ENCODE assay signal across 7 mouse cellular contexts in the genomic region with DNA sequence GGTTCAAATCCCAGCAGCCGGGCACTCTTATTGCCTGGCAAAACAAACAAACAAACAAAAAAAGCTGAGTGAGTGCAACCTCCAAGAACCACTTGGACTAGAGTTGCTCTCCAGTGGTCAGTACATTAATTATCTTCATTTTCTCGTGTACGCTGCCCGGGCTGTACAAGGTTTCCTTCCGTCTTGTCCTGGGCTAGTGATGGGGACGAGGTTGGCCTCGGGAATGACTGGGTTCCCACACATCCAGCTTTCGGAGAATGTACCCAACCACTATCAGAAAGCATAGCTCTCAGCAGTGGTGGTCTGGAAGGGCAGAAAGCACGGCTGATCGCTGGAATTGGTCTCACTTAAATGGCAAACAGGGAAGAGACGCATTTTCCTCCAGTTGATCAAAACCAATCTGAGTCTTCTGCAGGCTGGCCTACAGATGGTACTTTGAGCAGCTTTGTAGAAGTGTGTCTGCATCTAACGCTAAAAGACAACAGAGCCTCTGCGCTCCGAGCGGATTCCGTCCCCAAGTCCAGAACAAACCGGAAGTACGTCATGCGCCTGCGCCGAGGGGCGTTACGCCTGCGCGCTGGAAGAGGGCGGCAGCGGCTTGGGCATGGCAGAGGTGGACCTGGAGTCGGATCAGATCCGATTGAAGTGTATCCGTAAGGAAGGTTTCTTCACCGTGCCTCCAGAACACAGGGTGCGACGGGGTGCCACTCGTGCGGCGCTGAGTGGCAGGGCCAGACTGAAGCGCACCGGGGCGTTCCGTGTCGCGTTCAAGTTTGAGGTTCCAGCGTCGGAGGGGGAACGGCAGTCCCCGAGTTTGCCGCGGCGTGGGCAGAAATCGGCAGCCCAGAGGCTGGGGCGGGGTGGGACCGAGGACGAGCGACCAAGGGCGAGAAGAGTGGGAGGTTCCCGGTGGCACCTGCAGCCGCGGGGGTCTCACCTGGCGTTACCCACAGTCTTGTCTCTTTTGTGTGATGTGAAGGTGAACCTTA. TPM values are rescaled to one million over a fixed set of nuclear protein-coding genes. Genes with fewer than 3 reads are reported as not detected.
A peak's percentile ranks its signal among the peaks of the same experiment; 100 is the strongest.
DNase-seq lines count a peak whose midpoint lies in the region; ATAC-seq lines count a peak whose summit lies in the region.

A gene (plus strand): TSS at position 565 of the 989 bp plus-strand sequence.

- peaks cover 16% of the 10 kb centered on the region for H3K4me1 ChIP-seq in embryonic facial prominence, embryonic 10.5 days
- peaks cover 18% of the 10 kb centered on the region for H3K4me1 ChIP-seq in limb, embryonic 10.5 days
- H3K4me1 ChIP-seq in midbrain, embryonic 13.5 days (replicated peaks): peaks cover 21% of the 10 kb centered on the region

- peak within 1 kb of the TSS; percentile 88 for H3K4me2 ChIP-seq in midbrain, embryonic 13.5 days (replicated peaks)

- H3K27me3 ChIP-seq in embryonic facial prominence, embryonic 10.5 days (replicated peaks; ENCODE audit: low read depth, poor library complexity, severe bottlenecking): no peaks in the 10 kb centered on the region
- H3K27me3 ChIP-seq in limb, embryonic 10.5 days (ENCODE audit: low read depth, poor library complexity, severe bottlenecking): no peaks in the 10 kb centered on the region
- no peaks in the 10 kb centered on the region for H3K27me3 ChIP-seq in midbrain, embryonic 13.5 days

- H3K9me3 ChIP-seq in embryonic facial prominence, embryonic 10.5 days: no peaks in the 10 kb centered on the region
- no peaks in the 10 kb centered on the region for H3K9me3 ChIP-seq in limb, embryonic 10.5 days (replicated peaks)
- no peaks in the 10 kb centered on the region for H3K9me3 ChIP-seq in midbrain, embryonic 13.5 days

- peak within 1 kb of the TSS; percentile 85 for H3K27ac ChIP-seq in embryonic facial prominence, embryonic 10.5 days (replicated peaks)
- H3K27ac ChIP-seq in limb, embryonic 10.5 days: peak within 1 kb of the TSS; percentile 84
- H3K27ac ChIP-seq in midbrain, embryonic 13.5 days: peak within 1 kb of the TSS; percentile 87

- peak; percentile 97 for DNase-seq in adrenal gland, postnatal 10 days
- DNase-seq in embryonic facial prominence, embryonic 10.5 days (ENCODE audit: low spot score): peak; percentile 95
- DNase-seq in kidney, adult 11 months: peak; percentile 89
- peak; percentile 96 for DNase-seq in limb, embryonic 10.5 days (ENCODE audit: low spot score)
- DNase-seq in spleen, adult 12 weeks (ENCODE audit: low spot score): peak; percentile 89

- peak within 1 kb of the TSS; percentile 87 for H3K9ac ChIP-seq in midbrain, embryonic 13.5 days (replicated peaks)

- WGBS in embryonic facial prominence, embryonic 10.5 days: 4% methylated on average over 59 of the region's 59 CpGs
- WGBS in limb, embryonic 10.5 days: 4% methylated on average over 59 of the region's 59 CpGs
- 4% methylated on average over 59 of the region's 59 CpGs for whole genome bisulfite sequencing in midbrain, embryonic 13.5 days

- ATAC-seq in granulocyte monocyte progenitor cell, adult 5-6 weeks (replicated peaks; ENCODE audit: poor library complexity, severe bottlenecking): peak; percentile 94
- peak; percentile 93 for ATAC-seq in midbrain, embryonic 13.5 days

- H3K36me3 ChIP-seq in embryonic facial prominence, embryonic 10.5 days (replicated peaks): peaks cover 33% of the 10 kb centered on the region
- peaks cover 35% of the 10 kb centered on the region for H3K36me3 ChIP-seq in limb, embryonic 10.5 days
- H3K36me3 ChIP-seq in midbrain, embryonic 13.5 days: peaks cover 30% of the 10 kb centered on the region

- H3K4me3 ChIP-seq in embryonic facial prominence, embryonic 10.5 days: peak within 1 kb of the TSS; percentile 72
- peak within 1 kb of the TSS; percentile 93 for H3K4me3 ChIP-seq in limb, embryonic 10.5 days
- peak within 1 kb of the TSS; percentile 76 for H3K4me3 ChIP-seq in midbrain, embryonic 13.5 days (replicated peaks)

RNA-seq across cellular contexts. Expression of the gene that starts here (rescaled TPM):
- total RNA-seq in adrenal gland, postnatal 10 days (2021): 10 to 100 TPM; 43.6 to 56.7 TPM
- 35.1 and 36.4 TPM in 2 replicates for polyA plus RNA-seq in embryonic facial prominence, embryonic 10.5 days (2016; fragmentation: Nextera tagmentation; extraction: Ambion mirVana)
- 26.7 and 54.5 TPM in 2 replicates for total RNA-seq in granulocyte monocyte progenitor cell, adult 5-6 weeks (2014; fragmentation: Nextera tagmentation)
- 39.4 and 39.9 TPM in 2 replicates for total RNA-seq in granulocyte monocyte progenitor cell, adult 5-6 weeks (2017)
- 33.6 and 34.7 TPM in 2 replicates for polyA plus RNA-seq in limb, embryonic 10.5 days (2016; fragmentation: Nextera tagmentation; extraction: Ambion mirVana)
- polyA plus RNA-seq in midbrain, embryonic 13.5 days (2015; fragmentation: Nextera tagmentation; extraction: Ambion mirVana): 48.3 and 48.7 TPM in 2 replicates

Comparison
In these comparisons a context has a peak if more than half of its experiments do, and no peak if none do; other contexts are left out.
1. Peak in every context shown above with its lines: DNase-seq, ATAC-seq, H3K4me3 ChIP-seq and H3K27ac ChIP-seq.